Mouse (Mus musculus) midbrain, embryonic 13.5 days (tissue): Measurements from ENCODE around the gene Lrrc8a. TPM values are rescaled to one million over a fixed set of nuclear protein-coding genes. Genes with fewer than 3 reads are reported as not detected.

Experiments
- ATAC-seq: fragments of 200-750 bp; cut with Nextera tagmentation; 2 replicates; pipeline ENCODE4 v1.8.0; 2017; ENCODE audit warnings: mild to moderate bottlenecking, moderate TSS enrichment, moderate library complexity
- H3K27ac ChIP-seq: fragments of 300-500 bp; sonication (generic); 2 replicates; pipeline ENCODE4 v1.5.1; 2015; ENCODE audit warnings: inconsistent platforms, mild to moderate bottlenecking, moderate library complexity
- H3K27me3 ChIP-seq: fragments of 300-500 bp; sonication (generic); 2 replicates; pipeline ENCODE4 v1.6.1; 2015; ENCODE audit warnings: mild to moderate bottlenecking, inconsistent platforms
- H3K36me3 ChIP-seq: fragments of 300-500 bp; sonication (generic); 2 replicates; pipeline ENCODE4 v1.6.1; 2015; ENCODE audit warnings: mild to moderate bottlenecking, inconsistent platforms
- H3K4me1 ChIP-seq: fragments of 300-500 bp; sonication (generic); replicated peaks from 2 replicates; pipeline ENCODE4 v1.6.1; 2015; ENCODE audit warnings: inconsistent platforms
- H3K4me2 ChIP-seq: fragments of 300-500 bp; sonication (generic); replicated peaks from 2 replicates; pipeline ENCODE4 v1.6.1; 2015; ENCODE audit warnings: moderate library complexity, mild to moderate bottlenecking, inconsistent platforms
- H3K4me3 ChIP-seq: fragments of 300-500 bp; sonication (generic); replicated peaks from 2 replicates; pipeline ENCODE4 v1.5.1; 2015; ENCODE audit warnings: mild to moderate bottlenecking, inconsistent platforms
- H3K9ac ChIP-seq: fragments of 300-500 bp; sonication (generic); replicated peaks from 2 replicates; pipeline ENCODE4 v1.6.1; 2015; ENCODE audit warnings: mild to moderate bottlenecking, inconsistent platforms
- H3K9me3 ChIP-seq: fragments of 300-500 bp; sonication (generic); 2 replicates; pipeline ENCODE4 v1.6.1; 2016; ENCODE audit warnings: mild to moderate bottlenecking, inconsistent platforms
- WGBS: fragments of 180-500 bp; shearing (Covaris S2); methylation state at CpG from one replicate; pipeline ENCODE4 v1.1.7; 2015; 5-methylcytosine and 5-hydroxymethylcytosine counted together
- polyA plus RNA-seq: library from polyadenylated mRNA; unstranded; fragments of >200 nt; fragmentation: Nextera tagmentation; extraction: Ambion mirVana; gene quantifications from 2 replicates; pipeline ENCODE4 v1.2.1, GENCODE M21; 2015

The Lrrc8a gene
- polyA plus RNA-seq, 1 experiment from 2014 or later: 61.6 TPM

GRCm38 (mm10) chr2:30266392-30266941 is 29.0 kb downstream of the Lrrc8a start:
- peaks cover 36% of the 10 kb centered on the region for H3K36me3 ChIP-seq
- 0 out of 2 replicates have a peak, but pooled peaks have one; percentile 25 for ATAC-seq
- H3K9ac ChIP-seq: 0 out of 2 replicates have a peak overlapping the region, but pooled peaks have one; percentile 15
- H3K4me1 ChIP-seq: peaks cover 47% of the 10 kb centered on the region
- H3K4me3 ChIP-seq: no peak overlapping the region
- H3K27me3 ChIP-seq: no peaks in the 10 kb centered on the region
- no peaks in the 10 kb centered on the region for H3K9me3 ChIP-seq
- WGBS: 7% methylated on average over 4 of the region's 4 CpGs
- no peak overlapping the region for H3K4me2 ChIP-seq
- H3K27ac ChIP-seq: peak overlapping the region; percentile 72

GRCm38 (mm10) chr2:30267466-30267865 is 30.0 kb downstream of the Lrrc8a start:
- no peak for ATAC-seq

GRCm38 (mm10) chr2:30268371-30268770 is 30.9 kb downstream of the Lrrc8a start:
- Histone ChIP-seq H3K27ac (no peak overlapping the region), H3K4me1 (peaks cover 33% of the 10 kb centered on the region), H3K27me3 (no peaks in the 10 kb centered on the region), H3K36me3 (peaks cover 23% of the 10 kb centered on the region), H3K9ac (no peak overlapping the region), H3K4me3 (no peak overlapping the region), H3K9me3 (no peaks in the 10 kb centered on the region), H3K4me2 (no peak overlapping the region)
- 69% methylated on average over 4 of the region's 4 CpGs for whole genome bisulfite sequencing
- ATAC-seq: no peak

More at GRCm38 (mm10) chr2:30267466-30267865, 30.0 kb downstream of the Lrrc8a start:
- 93% methylated on average over 2 of the region's 2 CpGs for WGBS
- Histone ChIP-seq H3K36me3 (peaks cover 30% of the 10 kb centered on the region), H3K9ac (no peak overlapping the region), H3K27me3 (no peaks in the 10 kb centered on the region), H3K27ac (no peak overlapping the region), H3K4me1 (peaks cover 40% of the 10 kb centered on the region), H3K4me2 (no peak overlapping the region), H3K4me3 (no peak overlapping the region), H3K9me3 (no peaks in the 10 kb centered on the region)

GRCm38 (mm10) chr2:30269241-30269990 is 31.9 kb downstream of the Lrrc8a start:
- 90% methylated on average over 17 of the region's 17 CpGs for WGBS
- Histone ChIP-seq H3K4me2 (no peak overlapping the region), H3K4me3 (no peak overlapping the region), H3K27me3 (no peaks in the 10 kb centered on the region), H3K27ac (no peak overlapping the region), H3K4me1 (peaks cover 27% of the 10 kb centered on the region), H3K9ac (no peak overlapping the region), H3K9me3 (no peaks in the 10 kb centered on the region), H3K36me3 (peaks cover 13% of the 10 kb centered on the region)
- ATAC-seq: peak; percentile 48; the same call in 1 of the 2 replicates

GRCm38 (mm10) chr2:30270134-30270533 is 32.6 kb downstream of the Lrrc8a start:
- WGBS: 59% methylated on average over 1 of the region's 1 CpGs

GRCm38 (mm10) chr2:30280743-30281142 is 43.2 kb downstream of the Lrrc8a start, which contains the start of gene Gm28038:
TSS of gene Gm28038 (plus strand) at chr2:30281043.
- Histone ChIP-seq H3K4me3 (no peak within 1 kb of the TSS), H3K27ac (no peak within 1 kb of the TSS), H3K9ac (no peak within 1 kb of the TSS), H3K36me3 (peaks cover 42% of the 10 kb centered on the region), H3K9me3 (no peaks in the 10 kb centered on the region), H3K4me2 (no peak within 1 kb of the TSS), H3K27me3 (no peaks in the 10 kb centered on the region), H3K4me1 (peaks cover 12% of the 10 kb centered on the region)
- ATAC-seq: no peak
- 94% methylated on average over 11 of the region's 11 CpGs for WGBS

More at GRCm38 (mm10) chr2:30270134-30270533, 32.6 kb downstream of the Lrrc8a start:
- ATAC-seq: peak; percentile 83
- Histone ChIP-seq H3K4me2 (no peak overlapping the region), H3K4me3 (no peak overlapping the region), H3K27ac (no peak overlapping the region), H3K36me3 (peaks cover 5% of the 10 kb centered on the region), H3K9ac (no peak overlapping the region), H3K27me3 (no peaks in the 10 kb centered on the region), H3K4me1 (peaks cover 19% of the 10 kb centered on the region), H3K9me3 (no peaks in the 10 kb centered on the region)

GRCm38 (mm10) chr2:30281651-30282050 is 44.1 kb downstream of the Lrrc8a start:
- Histone ChIP-seq H3K36me3 (peaks cover 42% of the 10 kb centered on the region), H3K4me3 (no peak overlapping the region), H3K27ac (no peak overlapping the region), H3K9me3 (no peaks in the 10 kb centered on the region), H3K4me2 (no peak overlapping the region), H3K27me3 (no peaks in the 10 kb centered on the region), H3K9ac (no peak overlapping the region), H3K4me1 (peaks cover 12% of the 10 kb centered on the region)
- 89% methylated on average over 3 of the region's 3 CpGs for WGBS
- ATAC-seq: no peak

GRCm38 (mm10) chr2:30283193-30283592 is 45.7 kb downstream of the Lrrc8a start:
- Histone ChIP-seq H3K9ac (no peak overlapping the region), H3K9me3 (no peaks in the 10 kb centered on the region), H3K4me2 (no peak overlapping the region), H3K4me1 (peaks cover 26% of the 10 kb centered on the region), H3K27me3 (no peaks in the 10 kb centered on the region), H3K4me3 (no peak overlapping the region), H3K27ac (no peak overlapping the region), H3K36me3 (peaks cover 33% of the 10 kb centered on the region)
- WGBS: 83% methylated on average over 2 of the region's 2 CpGs
- ATAC-seq: no peak

GRCm38 (mm10) chr2:30285004-30285403 is 47.5 kb downstream of the Lrrc8a start:
- peaks cover 26% of the 10 kb centered on the region for H3K4me1 ChIP-seq
- WGBS: 93% methylated on average over 5 of the region's 5 CpGs
- no peak for ATAC-seq
- H3K4me3 ChIP-seq: peak overlapping the region; percentile 91
- H3K9me3 ChIP-seq: no peaks in the 10 kb centered on the region
- H3K27ac ChIP-seq: no peak overlapping the region
- H3K36me3 ChIP-seq: peaks cover 26% of the 10 kb centered on the region
- no peaks in the 10 kb centered on the region for H3K27me3 ChIP-seq
- H3K4me2 ChIP-seq: peak overlapping the region; percentile 94
- H3K9ac ChIP-seq: 0 out of 2 replicates have a peak overlapping the region, but pooled peaks have one; percentile 89

- Histone ChIP-seq H3K27me3 (no peaks in the 10 kb centered on the region), H3K27ac (0 out of 2 replicates have a peak overlapping the region, but pooled peaks have one; percentile 37), H3K4me3 (peak overlapping the region; percentile 91), H3K9ac (peak overlapping the region; percentile 89), H3K36me3 (peaks cover 25% of the 10 kb centered on the region), H3K4me2 (peak overlapping the region; percentile 94), H3K9me3 (no peaks in the 10 kb centered on the region), H3K4me1 (peaks cover 26% of the 10 kb centered on the region)
- peak; percentile 73 for ATAC-seq
- 16% methylated on average over 38 of the region's 38 CpGs for WGBS
Observed at GRCm38 (mm10) chr2:30285416-30286181, 48.1 kb downstream of the Lrrc8a start.

GRCm38 (mm10) chr2:30286192-30287026 is 48.9 kb downstream of the Lrrc8a start, which contains the start of the genes Dolk and Nup188:
TSS of gene Dolk (minus strand) at chr2:30286334.
TSS of gene Nup188 (plus strand) at chr2:30286397.
- H3K36me3 ChIP-seq: peaks cover 27% of the 10 kb centered on the region
- peak within 1 kb of the TSS; percentile 89 for H3K9ac ChIP-seq
- peak within 1 kb of the TSS; percentile 66 for H3K27ac ChIP-seq
- peak; percentile 93 for ATAC-seq
- H3K4me1 ChIP-seq: peaks cover 26% of the 10 kb centered on the region
- no peaks in the 10 kb centered on the region for H3K9me3 ChIP-seq
- H3K4me3 ChIP-seq: peak within 1 kb of the TSS; percentile 91
- H3K27me3 ChIP-seq: no peaks in the 10 kb centered on the region
- under 1% methylated on average over 55 of the region's 68 CpGs for WGBS
- H3K4me2 ChIP-seq: peak within 1 kb of the TSS; percentile 94
